Mouse (Mus musculus): ENCODE measurements around the gene Pdzrn3. TPM values are rescaled to one million over a fixed set of nuclear protein-coding genes. Genes with fewer than 3 reads are reported as not detected.

Gene Pdzrn3
- polyA plus RNA-seq, 1 experiment from 2014 or later, result 13.2 TPM

DNA sequence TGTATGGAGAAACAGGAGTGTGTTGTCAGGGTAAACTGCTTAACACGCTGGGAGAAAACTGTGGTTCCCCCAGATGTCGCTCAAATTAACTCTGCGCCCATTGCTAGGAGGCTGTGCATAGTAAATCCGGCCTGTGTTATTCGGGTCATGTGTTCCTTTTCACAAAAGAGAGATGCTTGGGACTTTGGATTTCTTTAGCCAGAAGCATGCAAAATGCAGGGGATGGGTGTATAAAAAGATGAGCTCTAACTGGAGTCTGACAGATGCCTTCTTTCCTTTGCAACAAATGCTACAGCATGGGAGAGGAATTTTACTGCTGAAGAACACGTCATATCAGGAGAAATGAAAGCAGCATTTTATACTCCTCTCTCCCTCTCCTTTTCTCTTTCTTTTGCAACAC is 190.4 kb downstream of the Pdzrn3 start:
- Histone ChIP-seq H3K27me3 (ENCODE audit: insufficient read depth, poor library complexity, severe bottlenecking) (no peaks in the 10 kb centered on the region), H3K4me3 (no peak overlapping the region), H3K4me1 (replicated peaks) (no peaks in the 10 kb centered on the region), H3K27ac (no peak overlapping the region), H3K9me3 (no peaks in the 10 kb centered on the region), H3K36me3 (0 out of 2 replicates have a peak, but pooled peaks cover 8% of the 10 kb centered on the region)
- 80% methylated on average over 6 of the region's 6 CpGs for WGBS
- no peak for DNase-seq (ENCODE audit: low spot score)

- Histone ChIP-seq H3K27me3 (ENCODE audit: insufficient read depth, poor library complexity, severe bottlenecking) (no peaks in the 10 kb centered on the region), H3K27ac (no peak overlapping the region), H3K36me3 (0 out of 2 replicates have a peak, but pooled peaks cover 8% of the 10 kb centered on the region), H3K4me3 (no peak overlapping the region), H3K9me3 (no peaks in the 10 kb centered on the region), H3K4me1 (replicated peaks) (no peaks in the 10 kb centered on the region)
- DNase-seq (ENCODE audit: low spot score), result no peak
- 88% methylated on average over 3 of the region's 3 CpGs for WGBS
Observed at GRCm38 (mm10) chr6:101186887-101187286, 190.8 kb downstream of the Pdzrn3 start.

DNA sequence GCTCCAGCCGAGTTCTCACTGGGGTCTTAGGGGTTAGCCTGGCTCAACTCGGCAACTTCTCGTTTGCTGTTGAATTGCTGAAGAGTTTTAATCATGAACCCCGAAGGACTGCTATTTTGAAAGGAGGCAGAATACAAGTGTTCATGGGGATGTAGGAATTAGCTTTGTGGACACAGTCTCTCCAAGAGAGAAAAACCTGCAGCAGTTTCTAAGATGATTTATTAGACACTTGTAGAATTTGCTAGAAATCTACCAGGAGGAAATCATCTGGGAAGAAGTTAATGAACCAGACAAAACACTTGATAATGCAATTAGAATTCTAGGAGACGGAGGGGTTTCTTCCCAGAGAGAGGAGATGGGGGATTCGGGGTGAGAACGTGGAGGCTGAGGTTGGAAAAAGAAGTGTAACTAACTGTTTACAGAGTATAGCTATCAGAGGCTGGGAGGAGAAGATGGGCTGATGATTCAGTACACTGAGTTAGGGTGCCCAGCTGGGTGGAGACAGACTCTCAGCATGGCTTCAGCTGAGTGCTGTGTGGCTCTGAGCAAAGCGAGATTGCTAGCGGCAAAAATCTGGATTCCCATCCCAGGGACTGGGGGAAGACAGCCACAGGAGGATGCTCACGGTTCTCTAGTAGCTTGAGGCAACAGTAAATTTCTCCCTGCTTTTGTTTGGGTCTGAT is 193.5 kb downstream of the Pdzrn3 start:
- H3K27ac ChIP-seq, result no peak overlapping the region
- no peaks in the 10 kb centered on the region for H3K9me3 ChIP-seq
- no peaks in the 10 kb centered on the region for H3K4me1 ChIP-seq (replicated peaks)
- no peaks in the 10 kb centered on the region for H3K27me3 ChIP-seq (ENCODE audit: insufficient read depth, poor library complexity, severe bottlenecking)
- DNase-seq (ENCODE audit: low spot score), result no peak
- H3K36me3 ChIP-seq, result no peaks in the 10 kb centered on the region
- no peak overlapping the region for H3K4me3 ChIP-seq
- 73% methylated on average over 10 of the region's 10 CpGs for WGBS

DNA sequence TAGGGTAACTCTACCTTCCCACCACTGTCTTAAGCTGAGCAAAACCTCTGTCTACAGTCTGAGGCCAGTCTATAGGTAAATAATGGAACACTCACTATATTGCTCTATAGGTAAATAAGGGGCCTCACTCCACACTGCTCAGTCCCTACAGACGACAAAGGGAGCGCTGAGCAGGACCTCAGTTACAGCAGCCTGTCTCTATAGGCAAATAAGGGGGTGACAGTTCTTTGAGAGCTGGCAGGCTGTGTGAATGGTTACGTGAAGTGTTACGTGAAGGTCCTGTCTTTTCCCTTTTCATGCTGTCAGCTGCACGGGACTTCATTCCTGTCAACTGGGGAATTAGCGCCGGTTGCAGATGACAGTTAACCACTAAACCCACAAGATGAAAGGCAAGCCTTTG is 207.0 kb downstream of the Pdzrn3 start:
- H3K4me3 ChIP-seq, result no peak overlapping the region
- DNase-seq (ENCODE audit: low spot score), result no peak
- H3K4me1 ChIP-seq (replicated peaks), result 0 out of 2 replicates have a peak, but pooled peaks cover 6% of the 10 kb centered on the region
- H3K27me3 ChIP-seq (ENCODE audit: insufficient read depth, poor library complexity, severe bottlenecking), result no peaks in the 10 kb centered on the region
- peaks cover 30% of the 10 kb centered on the region for H3K36me3 ChIP-seq
- H3K9me3 ChIP-seq, result no peaks in the 10 kb centered on the region
- H3K27ac ChIP-seq, result no peak overlapping the region
- 79% methylated on average over 7 of the region's 7 CpGs for WGBS

DNA sequence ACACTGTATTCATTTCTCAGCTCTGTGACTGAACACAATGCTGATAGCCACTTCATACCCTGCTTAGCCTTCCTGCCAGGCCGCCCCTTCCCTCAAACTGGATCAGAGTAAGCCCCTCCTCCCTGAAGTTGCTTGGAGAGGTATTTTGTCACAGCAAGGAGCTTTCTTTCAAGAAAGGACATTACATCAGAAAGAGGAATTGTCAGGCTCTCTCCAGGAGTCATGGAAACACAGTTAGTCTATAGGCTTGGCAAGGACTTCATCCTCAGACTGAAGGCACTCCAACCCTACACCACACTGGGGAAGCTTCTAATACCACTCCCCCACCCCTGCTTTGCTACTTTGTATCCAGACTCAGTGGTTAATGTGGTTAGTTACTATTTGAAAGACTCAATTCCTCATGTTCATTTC is 224.2 kb downstream of the Pdzrn3 start:
- H3K4me1 ChIP-seq (replicated peaks), result peaks cover 14% of the 10 kb centered on the region
- 0 out of 2 replicates have a peak overlapping the region, but pooled peaks have one; percentile 16 for H3K27ac ChIP-seq
- DNase-seq (ENCODE audit: low spot score), result no peak
- H3K27me3 ChIP-seq (ENCODE audit: insufficient read depth, poor library complexity, severe bottlenecking), result no peaks in the 10 kb centered on the region
- peaks cover 49% of the 10 kb centered on the region for H3K36me3 ChIP-seq
- H3K4me3 ChIP-seq, result no peak overlapping the region
- 68% methylated on average over 1 of the region's 1 CpGs for WGBS
- peaks cover 5% of the 10 kb centered on the region; the same call in 1 of the 2 replicates for H3K9me3 ChIP-seq

DNA sequence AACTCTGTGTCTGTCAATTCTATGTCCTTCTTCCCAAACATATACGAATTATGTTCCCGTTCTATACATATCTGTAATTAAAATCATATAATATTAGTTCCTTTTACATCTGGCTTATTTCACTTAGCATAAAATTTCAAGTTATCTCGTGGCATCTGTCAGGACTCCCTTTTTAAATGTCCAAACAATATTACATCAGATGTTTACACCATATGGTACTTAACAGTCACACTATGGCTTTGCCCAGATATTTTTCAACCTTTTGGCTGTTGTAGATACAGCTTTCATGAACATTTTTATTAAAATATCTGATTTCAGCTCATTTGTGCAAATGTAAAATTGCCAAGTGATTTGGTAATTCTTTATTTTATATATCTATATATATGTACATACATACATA is 242.3 kb downstream of the Pdzrn3 start:
- no peaks in the 10 kb centered on the region for H3K27me3 ChIP-seq (ENCODE audit: insufficient read depth, poor library complexity, severe bottlenecking)
- H3K27ac ChIP-seq, result no peak overlapping the region
- no peak for DNase-seq (ENCODE audit: low spot score)
- no peaks in the 10 kb centered on the region for H3K36me3 ChIP-seq
- no peak overlapping the region for H3K4me3 ChIP-seq
- WGBS, result 87% methylated on average over 3 of the region's 3 CpGs
- H3K9me3 ChIP-seq, result no peaks in the 10 kb centered on the region
- 0 out of 2 replicates have a peak, but pooled peaks cover 3% of the 10 kb centered on the region for H3K4me1 ChIP-seq (replicated peaks)

- no peak overlapping the region for H3K27ac ChIP-seq
- H3K36me3 ChIP-seq, result no peaks in the 10 kb centered on the region
- H3K27me3 ChIP-seq (ENCODE audit: insufficient read depth, poor library complexity, severe bottlenecking), result no peaks in the 10 kb centered on the region
- H3K4me3 ChIP-seq, result no peak overlapping the region
- DNase-seq (ENCODE audit: low spot score), result no peak
- WGBS, result 80% methylated on average over 5 of the region's 5 CpGs
- H3K4me1 ChIP-seq (replicated peaks), result no peaks in the 10 kb centered on the region
- no peaks in the 10 kb centered on the region for H3K9me3 ChIP-seq
Observed at GRCm38 (mm10) chr6:101125396-101125795, 252.3 kb downstream of the Pdzrn3 start.

DNA sequence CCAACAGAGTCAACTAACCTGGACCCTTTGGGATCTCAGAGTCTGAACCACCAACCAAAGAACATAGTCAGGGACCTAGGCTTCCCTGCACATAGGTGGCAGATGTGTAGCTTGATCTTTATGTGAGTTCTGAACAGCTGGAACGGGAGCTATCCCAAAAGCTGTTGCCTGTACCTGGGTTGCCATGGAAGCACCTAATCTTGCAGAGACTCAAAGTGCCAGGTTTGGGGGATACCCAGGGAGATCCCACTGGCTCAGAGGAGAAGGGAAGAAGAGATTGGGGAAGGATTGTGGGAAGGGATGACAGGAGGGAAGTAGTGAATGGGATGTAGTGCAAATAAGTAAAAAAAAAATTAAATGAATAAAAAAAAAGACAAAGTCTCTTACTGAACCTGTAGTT is 268.7 kb downstream of the Pdzrn3 start:
- 84% methylated on average over 1 of the region's 1 CpGs for WGBS
- Histone ChIP-seq H3K4me1 (replicated peaks) (no peaks in the 10 kb centered on the region), H3K9me3 (no peaks in the 10 kb centered on the region), H3K27me3 (ENCODE audit: insufficient read depth, poor library complexity, severe bottlenecking) (no peaks in the 10 kb centered on the region), H3K27ac (no peak overlapping the region), H3K4me3 (no peak overlapping the region), H3K36me3 (no peaks in the 10 kb centered on the region)
- no peak for DNase-seq (ENCODE audit: low spot score)

- H3K4me1 ChIP-seq (replicated peaks), result no peaks in the 10 kb centered on the region
- H3K27me3 ChIP-seq (ENCODE audit: insufficient read depth, poor library complexity, severe bottlenecking), result no peaks in the 10 kb centered on the region
- no peaks in the 10 kb centered on the region for H3K9me3 ChIP-seq
- no peaks in the 10 kb centered on the region for H3K36me3 ChIP-seq
- H3K27ac ChIP-seq, result no peak overlapping the region
- no peak for DNase-seq (ENCODE audit: low spot score)
- no peak overlapping the region for H3K4me3 ChIP-seq
- WGBS, result 91% methylated on average over 6 of the region's 6 CpGs
Observed at GRCm38 (mm10) chr6:101103506-101103905, 274.2 kb downstream of the Pdzrn3 start.

- 87% methylated on average over 14 of the region's 14 CpGs for WGBS
- Histone ChIP-seq H3K36me3 (no peaks in the 10 kb centered on the region), H3K9me3 (no peaks in the 10 kb centered on the region), H3K27me3 (ENCODE audit: insufficient read depth, poor library complexity, severe bottlenecking) (no peaks in the 10 kb centered on the region), H3K27ac (no peak overlapping the region), H3K4me1 (replicated peaks) (no peaks in the 10 kb centered on the region), H3K4me3 (no peak overlapping the region)
- DNase-seq (ENCODE audit: low spot score), result no peak
Observed at GRCm38 (mm10) chr6:101101709-101102654, 275.7 kb downstream of the Pdzrn3 start.
